27 mouse cellular contexts compared by ENCODE assay signal in genomic region chr13:19415337-19415736, GRCm38 (mm10).
"Had no signal": no experiment of that assay in that cellular context is flagged by ENCODE, and none has a peak within 500 bp of the region (broad histone marks: within the 10 kb centered on the region; RNA-seq: fewer than 3 reads in every experiment).

No protein-coding gene starts in this region.

- H3K4me2 ChIP-seq: heart, embryonic 11.5 days; heart, embryonic 13.5 days; heart, embryonic 15.5 days; hindbrain, embryonic 14.5 days; intestine, embryonic 15.5 days; kidney, embryonic 15.5 days; limb, embryonic 13.5 days; limb, embryonic 15.5 days; liver, embryonic 13.5 days; liver, embryonic 15.5 days had no signal

- H3K36me3 ChIP-seq: heart, embryonic 13.5 days; heart, embryonic 15.5 days; intestine, embryonic 15.5 days; kidney, embryonic 15.5 days; limb, embryonic 13.5 days; limb, embryonic 15.5 days; liver, embryonic 13.5 days; liver, embryonic 15.5 days had no signal

- H3K27me3 ChIP-seq: heart, embryonic 13.5 days; heart, embryonic 15.5 days; intestine, embryonic 15.5 days; kidney, embryonic 15.5 days; limb, embryonic 13.5 days; limb, embryonic 15.5 days; liver, embryonic 13.5 days; liver, embryonic 15.5 days had no signal

- H3K27ac ChIP-seq: heart, adult 2 months; heart, embryonic 13.5 days; heart, embryonic 15.5 days; hindbrain, embryonic 14.5 days; intestine, embryonic 15.5 days; kidney, embryonic 15.5 days; kidney, postnatal 0 days; limb, embryonic 13.5 days; limb, embryonic 15.5 days; liver, embryonic 13.5 days; liver, embryonic 15.5 days had no signal

- H3K9ac ChIP-seq: heart, embryonic 13.5 days; heart, embryonic 15.5 days; hindbrain, embryonic 14.5 days; intestine, embryonic 15.5 days; kidney, embryonic 15.5 days; limb, embryonic 13.5 days; limb, embryonic 15.5 days; liver, embryonic 13.5 days; liver, embryonic 15.5 days had no signal

- H3K4me3 ChIP-seq: heart, adult 2 months; heart, embryonic 13.5 days; heart, embryonic 15.5 days; intestine, embryonic 15.5 days; kidney, embryonic 15.5 days; limb, embryonic 13.5 days; limb, embryonic 15.5 days; liver, embryonic 13.5 days; liver, embryonic 15.5 days had no signal

- ATAC-seq: hindbrain, embryonic 16.5 days; inflammation-experienced regulatory T-cells, adult 6 months; intestine, embryonic 15.5 days; intestine, postnatal 0 days had no signal

- H3K9me3 ChIP-seq: heart, embryonic 13.5 days; heart, embryonic 15.5 days; intestine, embryonic 15.5 days; kidney, embryonic 15.5 days; limb, embryonic 13.5 days; limb, embryonic 15.5 days; liver, embryonic 13.5 days; liver, embryonic 15.5 days had no signal

- DNase-seq: gastrocnemius, postnatal 14 days; gastrocnemius, postnatal 36 days; heart, adult 11 months; heart, adult 2 months; heart, postnatal 14 days; heart, postnatal 36 days; kidney, adult 18-20 months; kidney, adult 9 months; kidney, postnatal 14 days; kidney, postnatal 36 days; layer of hippocampus, adult 9-11 months; layer of hippocampus, postnatal 36 days; left cerebral cortex, postnatal 4 days; liver, embryonic 13.5 days had no signal

- H3K4me1 ChIP-seq: heart, embryonic 13.5 days; heart, embryonic 15.5 days; intestine, embryonic 15.5 days; kidney, embryonic 15.5 days; limb, embryonic 13.5 days; limb, embryonic 15.5 days; liver, embryonic 13.5 days; liver, embryonic 15.5 days had no signal
